Mouse (Mus musculus) fat pad, adult 2 months (tissue): ENCODE data around the gene Slc22a2.
A peak's percentile ranks its signal among the peaks of the same experiment; 100 is the strongest.
"Not testable (repeated sequence)": the region's sequence is repeated elsewhere in the genome, so short reads cannot be mapped to it uniquely, and the experiment has no call there.

Experiments used
- DNase-seq: peaks from one replicate; pipeline ENCODE4 v3.0.0-alpha.2; 2011; ENCODE audit warnings: low read depth, low spot score; ENCODE audit errors: extremely low read depth

The Slc22a2 gene

DNA sequence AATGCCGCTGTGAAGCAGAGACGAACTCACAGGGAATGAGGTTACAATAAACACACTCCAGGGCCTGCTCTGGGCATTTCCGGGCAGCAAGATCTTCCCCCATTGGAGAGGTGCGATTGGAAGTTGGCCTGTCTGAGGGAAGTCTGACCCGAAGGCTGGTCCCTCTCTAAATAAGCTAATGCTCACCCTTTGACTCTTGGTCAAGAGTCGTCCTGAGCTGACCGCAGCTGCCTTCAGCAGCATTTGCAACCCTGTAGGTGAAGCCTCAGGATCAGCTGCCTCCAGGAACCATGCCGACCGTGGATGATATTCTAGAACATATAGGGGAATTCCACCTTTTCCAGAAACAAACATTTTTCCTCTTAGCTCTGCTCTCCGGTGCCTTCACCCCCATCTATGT lies at the start of gene Slc22a2:
TSS of gene Slc22a2 (plus strand) at position 142 of the 400 bp plus-strand sequence.
- DNase-seq: no peak

DNA sequence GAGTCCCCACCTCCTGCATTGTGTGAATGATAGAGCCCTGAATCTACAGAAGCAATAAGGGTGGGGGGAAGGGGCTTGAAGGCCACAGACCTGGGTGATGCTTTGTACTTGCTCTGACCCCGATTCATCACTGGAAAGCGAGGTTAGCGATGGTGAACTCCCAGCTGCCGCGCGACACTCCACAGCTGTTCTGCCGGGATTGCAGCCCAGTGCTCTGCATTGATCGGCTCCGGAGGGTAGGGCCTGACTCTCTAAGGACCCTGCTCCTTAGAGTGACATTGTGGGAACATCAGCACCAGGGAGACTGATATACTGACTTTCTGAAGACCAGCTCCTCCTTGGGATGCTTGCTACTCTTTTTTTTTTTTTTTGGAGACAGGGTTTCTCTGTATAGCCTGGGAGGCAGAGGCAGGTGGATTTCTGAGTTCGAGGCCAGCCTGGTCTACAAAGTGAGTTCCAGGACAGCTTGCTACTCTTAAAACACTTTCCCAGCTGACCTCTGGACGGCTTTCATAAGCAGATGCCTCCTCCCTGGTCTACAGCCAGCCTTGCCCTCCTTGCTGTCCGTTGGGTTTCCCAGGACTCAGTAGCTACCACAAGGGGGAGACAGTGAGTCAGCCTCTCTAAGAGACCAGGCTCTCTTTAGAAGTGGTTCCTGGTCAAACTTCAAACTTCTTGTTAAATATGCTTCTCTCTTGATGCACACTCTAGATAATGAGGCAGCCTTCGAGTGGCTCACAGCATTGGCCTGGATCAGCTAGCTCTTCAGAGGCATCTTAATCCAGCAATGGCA lies 49.4 kb upstream of the Slc22a2 start:
- no peak for DNase-seq

GRCm38 (mm10) chr17:12562215-12562614 lies 21.7 kb upstream of the Slc22a2 start:
- no peak for DNase-seq

DNA sequence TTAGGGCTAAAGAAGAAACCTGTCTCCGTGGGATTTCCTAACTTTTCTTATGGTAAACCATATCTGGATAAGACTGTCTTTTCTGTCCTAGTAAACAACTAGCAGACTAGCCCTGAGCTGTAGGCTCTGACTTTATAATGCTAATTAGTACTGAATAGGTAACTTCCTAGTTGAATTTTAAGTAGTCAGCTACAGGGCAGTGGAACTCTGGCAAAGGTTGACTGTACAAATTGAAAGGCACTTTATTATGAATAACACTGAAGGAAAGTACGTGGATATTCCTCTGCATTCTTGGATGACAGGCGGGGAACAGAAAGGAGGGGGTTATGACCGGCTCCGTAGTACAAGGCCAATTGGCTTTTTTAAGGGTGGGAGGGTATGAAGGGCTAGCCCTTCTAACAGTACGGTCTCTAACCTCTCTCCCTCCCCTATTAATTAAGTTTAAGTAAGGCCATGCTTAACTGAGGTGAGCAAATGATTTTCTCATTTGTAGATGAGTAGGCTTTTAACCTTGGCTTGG lies 19.4 kb upstream of the Slc22a2 start:
- not testable (repeated sequence) for DNase-seq

DNA sequence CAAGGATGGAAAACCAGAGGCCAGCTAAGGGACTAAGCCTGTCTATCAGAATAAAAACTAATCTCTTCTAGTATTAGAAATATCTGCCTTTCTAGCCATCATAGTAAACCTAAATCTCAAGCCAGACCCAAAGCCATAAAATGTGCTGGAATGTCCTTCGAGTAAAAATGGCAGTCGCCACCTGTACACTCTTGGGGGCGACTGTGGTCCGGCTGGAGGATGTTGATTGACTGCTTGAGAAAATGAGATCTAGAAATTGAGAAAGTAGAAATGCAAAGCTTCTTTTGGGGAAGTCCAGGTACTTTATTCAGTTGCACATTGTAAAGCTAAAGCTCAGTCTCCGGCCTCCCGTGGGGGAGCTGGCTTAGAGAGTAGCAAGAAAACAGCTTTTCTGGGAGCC lies 18.5 kb upstream of the Slc22a2 start:
- no peak for DNase-seq

DNA sequence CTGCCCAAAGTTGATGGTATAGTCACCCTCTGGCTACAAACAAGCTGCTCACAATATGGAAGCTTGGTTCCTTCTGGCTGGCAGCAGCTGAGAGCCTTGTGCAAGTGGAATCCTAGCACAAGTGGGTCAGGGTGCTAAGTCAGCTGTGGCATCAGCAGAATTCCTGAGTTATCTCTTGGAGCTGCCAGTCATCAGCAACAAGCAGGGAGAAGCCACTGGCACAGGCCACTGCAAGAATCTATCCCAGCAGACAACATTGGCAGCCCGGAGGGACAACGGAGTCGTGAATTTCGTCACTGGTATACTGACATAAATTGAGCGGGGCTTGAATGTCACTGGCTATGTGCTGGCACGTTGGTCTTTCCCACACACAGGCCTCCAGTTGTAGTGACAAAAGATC lies 12.6 kb upstream of the Slc22a2 start:
- DNase-seq: no peak

GRCm38 (mm10) chr17:12571924-12572463 lies 11.9 kb upstream of the Slc22a2 start:
- no peak for DNase-seq

GRCm38 (mm10) chr17:12575391-12575790 lies 8.5 kb upstream of the Slc22a2 start:
- DNase-seq: peak; percentile 10

DNA sequence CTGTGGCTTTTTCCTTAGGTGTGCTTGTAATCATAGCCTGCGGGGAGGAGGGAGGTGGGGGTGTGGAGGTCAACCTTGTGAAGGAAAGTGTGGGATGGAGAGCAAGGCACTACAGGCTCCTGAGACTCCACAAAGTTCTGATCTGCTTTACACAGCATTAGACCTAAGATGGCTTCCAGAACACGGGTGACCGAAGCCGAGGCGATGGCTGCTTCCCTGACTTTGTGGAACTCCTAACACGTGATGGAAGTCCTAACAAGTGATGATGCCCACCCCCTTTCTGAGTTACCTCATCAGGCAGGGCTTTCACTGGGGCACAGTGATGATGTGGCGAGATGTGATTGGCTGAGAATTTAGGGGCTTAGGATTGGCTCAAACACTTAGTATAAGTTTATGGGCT lies 6.8 kb upstream of the Slc22a2 start:
- no peak for DNase-seq

- no peak for DNase-seq
Observed at GRCm38 (mm10) chr17:12585366-12585765, 1.4 kb downstream of the Slc22a2 start.

DNA sequence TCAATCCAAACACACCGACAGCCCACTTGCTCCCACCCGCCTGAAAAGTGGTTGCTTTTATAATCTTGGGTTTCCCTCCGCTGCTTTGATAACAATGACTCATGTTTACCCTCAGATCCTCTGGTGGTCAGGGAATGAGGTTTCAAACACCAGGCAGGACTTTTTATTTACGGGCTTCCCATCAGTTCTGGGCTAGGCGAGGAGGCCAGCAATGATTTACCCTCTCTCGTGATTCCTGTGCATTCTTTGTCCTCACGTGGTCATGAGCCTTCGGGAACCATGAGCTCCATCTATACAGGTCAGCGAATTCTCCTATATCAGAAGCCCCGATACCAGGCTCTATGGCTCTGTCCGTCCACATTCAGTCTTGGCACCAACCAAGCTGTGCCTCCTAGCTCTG lies 3.0 kb downstream of the Slc22a2 start:
- no peak for DNase-seq

- DNase-seq: no peak
Observed at GRCm38 (mm10) chr17:12588801-12589247, 4.9 kb downstream of the Slc22a2 start.

GRCm38 (mm10) chr17:12590911-12591625 lies 7.1 kb downstream of the Slc22a2 start:
- no peak for DNase-seq

DNA sequence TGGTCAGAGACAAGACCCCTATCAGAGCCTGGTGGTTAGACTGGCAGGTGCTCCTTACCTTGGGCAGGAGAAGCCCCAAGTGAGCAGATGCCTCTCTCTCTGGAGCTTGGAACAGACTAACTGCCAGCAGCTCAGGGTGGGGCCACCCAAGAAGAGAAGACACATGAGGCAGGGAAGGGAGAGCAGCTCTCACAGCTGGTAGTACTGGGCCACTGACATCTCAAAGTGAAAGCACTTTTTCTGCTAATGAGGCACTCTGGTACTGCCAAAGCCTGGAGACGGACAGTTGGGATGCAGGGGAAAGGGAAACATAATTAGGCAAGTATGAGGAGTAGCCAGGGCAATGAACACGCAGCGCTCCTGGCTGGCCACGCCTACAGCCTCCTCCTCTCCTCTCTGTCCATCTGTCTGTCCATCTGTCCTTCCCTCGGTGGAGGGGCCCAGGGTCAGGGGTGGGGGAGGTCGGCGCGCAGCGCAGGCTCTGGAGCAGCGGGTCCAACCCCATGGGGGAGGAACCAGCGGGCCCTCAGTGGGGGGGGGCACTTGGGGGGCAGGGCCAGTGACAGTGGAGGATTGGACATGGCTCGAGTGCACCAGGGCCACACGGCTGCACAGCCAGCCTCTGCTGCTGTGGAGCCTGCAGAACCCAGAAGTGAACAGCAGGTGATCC lies 12.0 kb downstream of the Slc22a2 start:
- DNase-seq: no peak

DNA sequence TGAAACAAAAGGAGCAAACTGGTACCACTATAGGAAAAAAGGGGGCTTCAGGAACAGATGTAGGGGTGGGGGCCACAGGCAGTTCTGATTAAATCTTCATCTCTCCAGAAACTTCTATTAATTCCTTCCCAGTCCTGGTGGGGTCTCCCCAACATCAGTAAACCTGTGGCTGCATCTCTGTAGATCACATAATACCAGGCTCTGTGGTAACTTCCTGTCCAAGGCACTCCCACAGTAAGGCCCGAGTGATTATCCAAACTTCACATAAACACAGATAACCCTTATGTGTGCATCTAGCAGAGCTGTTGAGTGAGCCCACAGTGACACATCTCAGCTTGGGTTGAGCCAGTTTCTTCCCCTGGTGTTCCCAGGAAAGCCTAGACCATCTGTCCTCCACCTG lies 22.7 kb downstream of the Slc22a2 start:
- DNase-seq: no peak

DNA sequence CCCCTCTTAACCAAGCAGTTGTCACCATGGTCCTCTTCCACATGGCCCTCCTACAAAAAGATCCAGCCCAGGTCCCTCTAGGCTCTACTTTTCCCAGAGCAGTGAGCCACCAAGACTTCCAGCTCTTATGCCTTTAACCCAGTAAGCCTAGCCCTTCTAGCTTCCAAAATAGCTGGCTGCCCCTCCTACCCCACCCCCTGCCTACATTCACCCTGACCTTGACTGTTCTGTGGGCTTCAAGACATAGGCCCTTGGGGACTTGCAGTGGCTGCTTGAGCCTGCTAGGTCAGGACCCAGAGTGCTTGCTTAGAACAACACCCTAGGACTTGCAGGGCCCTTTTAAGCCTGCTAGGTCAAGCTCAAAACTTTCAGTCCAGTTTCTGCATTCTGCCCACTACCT lies 23.3 kb downstream of the Slc22a2 start:
- DNase-seq: no peak

- DNase-seq: no peak
Observed at GRCm38 (mm10) chr17:12614511-12615385, 30.8 kb downstream of the Slc22a2 start.

- DNase-seq: no peak
Observed at GRCm38 (mm10) chr17:12615429-12615828, 31.5 kb downstream of the Slc22a2 start.

- no peak for DNase-seq
Observed at GRCm38 (mm10) chr17:12619641-12620040, 35.7 kb downstream of the Slc22a2 start.

DNA sequence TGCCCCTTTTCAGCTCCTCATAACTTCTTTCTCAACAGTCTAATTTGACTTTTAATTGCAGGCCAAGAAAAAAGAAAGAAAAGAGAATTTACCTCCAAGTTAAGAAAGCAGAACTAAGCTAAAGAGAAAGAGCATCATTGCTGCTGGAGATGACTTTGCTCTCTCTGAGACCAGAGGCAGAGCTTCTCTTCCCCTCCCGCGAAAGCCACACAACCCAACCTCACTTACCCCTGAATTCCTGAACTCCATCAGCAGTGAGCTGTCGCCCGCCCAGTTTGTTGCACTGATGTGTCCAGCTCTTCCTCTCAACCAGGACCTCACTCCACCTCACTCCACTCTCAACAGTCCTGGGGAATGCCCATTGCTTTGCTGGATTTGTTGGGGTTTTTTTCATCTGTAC lies 44.1 kb downstream of the Slc22a2 start:
- DNase-seq: no peak
